Mouse (Mus musculus): ENCODE data around the gene Inpp5a. TPM values are rescaled to one million over a fixed set of nuclear protein-coding genes. Genes with fewer than 3 reads are reported as not detected.

The Inpp5a gene
- polyA plus RNA-seq, 1 experiment: 42.7 TPM

GRCm38 (mm10) chr7:139368722-139369380 lies 20.1 kb upstream of the Inpp5a start:
- DNase-seq (ENCODE audit: low read depth, low spot score): peak; percentile 89
- WGBS: 5% methylated on average over 14 of the region's 14 CpGs

GRCm38 (mm10) chr7:139369501-139370088 lies 19.3 kb upstream of the Inpp5a start:
- 67% methylated on average over 6 of the region's 6 CpGs for WGBS
- DNase-seq (ENCODE audit: low read depth, low spot score): no peak

- no peak for DNase-seq (ENCODE audit: low read depth, low spot score)
These were observed 17.5 kb upstream of the Inpp5a start for GRCm38 (mm10) chr7:139371389-139371788.

- no peak for DNase-seq (ENCODE audit: low read depth, low spot score)
- 86% methylated on average over 7 of the region's 7 CpGs for WGBS
These were observed 11.5 kb upstream of the Inpp5a start for GRCm38 (mm10) chr7:139377381-139377780.

- DNase-seq (ENCODE audit: low read depth, low spot score): no peak
- 87% methylated on average over 3 of the region's 3 CpGs for WGBS
These were observed 10.6 kb upstream of the Inpp5a start for GRCm38 (mm10) chr7:139378355-139378754.

GRCm38 (mm10) chr7:139379745-139380144 lies 9.2 kb upstream of the Inpp5a start:
- DNase-seq (ENCODE audit: low read depth, low spot score): no peak
- WGBS: 42% methylated on average over 2 of the region's 2 CpGs

GRCm38 (mm10) chr7:139380225-139380624 lies 8.7 kb upstream of the Inpp5a start:
- WGBS: 46% methylated on average over 4 of the region's 4 CpGs

GRCm38 (mm10) chr7:139381877-139382276 lies 7.0 kb upstream of the Inpp5a start:
- DNase-seq (ENCODE audit: low read depth, low spot score): no peak
- 89% methylated on average over 2 of the region's 2 CpGs for WGBS

More at GRCm38 (mm10) chr7:139380225-139380624, 8.7 kb upstream of the Inpp5a start:
- no peak for DNase-seq (ENCODE audit: low read depth, low spot score)

GRCm38 (mm10) chr7:139382796-139383195 lies 6.1 kb upstream of the Inpp5a start:
- DNase-seq (ENCODE audit: low read depth, low spot score): no peak
- WGBS: 36% methylated on average over 2 of the region's 2 CpGs

GRCm38 (mm10) chr7:139384500-139384899 lies 4.4 kb upstream of the Inpp5a start:
- WGBS: 42% methylated on average over 1 of the region's 1 CpGs
- DNase-seq (ENCODE audit: low read depth, low spot score): no peak

- no peak for DNase-seq (ENCODE audit: low read depth, low spot score)
- 55% methylated on average over 2 of the region's 2 CpGs for WGBS
These were observed 3.9 kb upstream of the Inpp5a start for GRCm38 (mm10) chr7:139384916-139385530.

GRCm38 (mm10) chr7:139386933-139387690 lies 1.8 kb upstream of the Inpp5a start:
- 89% methylated on average over 9 of the region's 9 CpGs for WGBS
- no peak for DNase-seq (ENCODE audit: low read depth, low spot score)

GRCm38 (mm10) chr7:139387921-139388669 lies 814 bp upstream of the Inpp5a start:
- no peak for DNase-seq (ENCODE audit: low read depth, low spot score)
- WGBS: 15% methylated on average over 16 of the region's 16 CpGs

- 2% methylated on average over 53 of the region's 53 CpGs for WGBS
- DNase-seq (ENCODE audit: low read depth, low spot score): no peak
These were observed 378 bp downstream of the Inpp5a start for GRCm38 (mm10) chr7:139389213-139389761.

- WGBS: 63% methylated on average over 3 of the region's 3 CpGs
- DNase-seq (ENCODE audit: low read depth, low spot score): no peak
These were observed 1.5 kb downstream of the Inpp5a start for GRCm38 (mm10) chr7:139390380-139390779.

- WGBS: 75% methylated on average over 9 of the region's 9 CpGs
- no peak for DNase-seq (ENCODE audit: low read depth, low spot score)
These were observed 2.0 kb downstream of the Inpp5a start for GRCm38 (mm10) chr7:139390926-139391325.

- WGBS: 78% methylated on average over 5 of the region's 5 CpGs
- no peak for DNase-seq (ENCODE audit: low read depth, low spot score)
These were observed 2.8 kb downstream of the Inpp5a start for GRCm38 (mm10) chr7:139391691-139392090.

- no peak for DNase-seq (ENCODE audit: low read depth, low spot score)
- WGBS: 86% methylated on average over 2 of the region's 2 CpGs
These were observed 3.2 kb downstream of the Inpp5a start for GRCm38 (mm10) chr7:139392106-139392505.

GRCm38 (mm10) chr7:139392691-139393235 lies 3.9 kb downstream of the Inpp5a start:
- DNase-seq (ENCODE audit: low read depth, low spot score): no peak
- WGBS: 50% methylated on average over 6 of the region's 6 CpGs

Data from large intestine, adult 2 months (tissue).